Comparison of ENCODE assay signal across 1 mouse cellular context in the genomic region with DNA sequence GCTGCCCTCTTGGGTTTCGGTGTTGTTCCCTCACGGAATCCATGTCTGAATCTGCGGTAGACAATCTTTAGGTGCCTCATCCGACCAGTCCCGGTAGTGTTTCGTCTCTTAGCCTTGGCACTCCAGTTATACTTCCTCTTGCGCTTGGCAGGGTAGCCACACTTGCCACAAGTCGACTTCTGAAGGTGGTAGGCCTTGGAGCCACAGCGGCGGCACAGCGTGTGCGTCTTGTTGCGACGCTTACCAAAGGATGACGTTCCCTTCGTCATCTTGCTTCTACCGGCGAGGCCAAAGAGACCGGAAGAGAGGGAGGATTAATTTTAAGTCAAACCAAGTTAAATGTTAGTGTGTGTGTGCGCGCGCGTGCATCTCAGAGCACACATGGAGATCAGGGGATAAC. TPM values are rescaled to one million over a fixed set of nuclear protein-coding genes. Genes with fewer than 3 reads are reported as not detected.
"Had no signal": no experiment of that assay in that cellular context is flagged by ENCODE, and none has a peak within 500 bp of the region (broad histone marks: within the 10 kb centered on the region; RNA-seq: fewer than 3 reads in every experiment).

No protein-coding gene starts in this region.

RNA-seq across cellular contexts. Expression of gene Gm10401, which starts 5.2 kb away (rescaled TPM):
- total RNA-seq: neutrophil, adult 5-6 weeks had no signal
